Mouse (Mus musculus) G1E (cell line): ENCODE measurements around the gene Ly6f. TPM values are rescaled to one million over a fixed set of nuclear protein-coding genes. Genes with fewer than 3 reads are reported as not detected.

ENCODE experiments used
- ATAC-seq: 2 replicates; pipeline ENCODE4 v1.8.0; 2016; ENCODE audit warnings: mild to moderate bottlenecking; ENCODE audit not compliant: insufficient number of reproducible peaks, poor library complexity, low FRiP score, severe bottlenecking; ENCODE audit errors: extremely low read depth
- DNase-seq: peaks from one replicate; pipeline ENCODE4 v3.0.0; 2012; ENCODE audit warnings: low spot score
- H3K27me3 ChIP-seq: 2 replicates; pipeline ENCODE4 v1.6.1; 2012; ENCODE audit warnings: mild to moderate bottlenecking, low read length, inconsistent platforms; ENCODE audit not compliant: insufficient read depth
- H3K36me3 ChIP-seq: replicated peaks from 2 replicates; pipeline ENCODE3; 2012; ENCODE audit warnings: mild to moderate bottlenecking, inconsistent platforms
- H3K4me1 ChIP-seq: 2 replicates; pipeline ENCODE4 v1.6.1; 2012; ENCODE audit warnings: low read depth, low read length, inconsistent platforms, mixed read lengths; ENCODE audit not compliant: insufficient read depth
- H3K4me3 ChIP-seq: 2 replicates; pipeline ENCODE4 v1.5.1; 2012; ENCODE audit warnings: low read depth, mild to moderate bottlenecking, inconsistent platforms, low read length, moderate library complexity, mixed read lengths
- H3K9me3 ChIP-seq: replicated peaks from 2 replicates; pipeline ENCODE4 v1.6.1; 2012; ENCODE audit warnings: inconsistent platforms
- CTCF ChIP-seq: IDR thresholded peaks from 2 replicates; pipeline ENCODE4 v1.5.1; 2012; ENCODE audit warnings: low read depth, low read length, inconsistent platforms, mixed read lengths
- GATA1 ChIP-seq: IDR thresholded peaks from 2 replicates; pipeline ENCODE4 v1.6.1; 2012; ENCODE audit warnings: borderline replicate concordance, low read length, inconsistent platforms, mixed read lengths
- GATA2 ChIP-seq: IDR thresholded peaks from 2 replicates; pipeline ENCODE4 v1.6.1; 2012; ENCODE audit warnings: low read depth, low read length, inconsistent platforms, borderline replicate concordance
- POLR2AphosphoS5 ChIP-seq: IDR thresholded peaks from 2 replicates; pipeline ENCODE4 v1.6.1; 2012; ENCODE audit warnings: low read depth, low read length, inconsistent platforms; ENCODE audit not compliant: insufficient replicate concordance
- TAL1 ChIP-seq: conservative IDR thresholded peaks from 2 replicates; pipeline ENCODE4 v1.6.1; 2012; ENCODE audit warnings: low read depth, low read length, inconsistent platforms, mixed read lengths
- polyA plus RNA-seq: library from polyadenylated mRNA; stranded (reverse); fragments of >175 nt; gene quantifications from 2 replicates; pipeline ENCODE4 v1.2.3, GENCODE M21; 2012
- total RNA-seq, 2 experiments: library from RNA; stranded (forward) in 1 of 2; stranded (reverse) in 1 of 2; fragments of 200-1000 nt in 1 of 2; fragments of >200 nt in 1 of 2; fragmentation: Nextera tagmentation in 1 of 2; gene quantifications; 2 replicates each; pipeline ENCODE4 v1.2.3; 2014 to 2017

Ly6f gene
- total and polyA plus RNA-seq, 3 experiments, result not detected

DNA sequence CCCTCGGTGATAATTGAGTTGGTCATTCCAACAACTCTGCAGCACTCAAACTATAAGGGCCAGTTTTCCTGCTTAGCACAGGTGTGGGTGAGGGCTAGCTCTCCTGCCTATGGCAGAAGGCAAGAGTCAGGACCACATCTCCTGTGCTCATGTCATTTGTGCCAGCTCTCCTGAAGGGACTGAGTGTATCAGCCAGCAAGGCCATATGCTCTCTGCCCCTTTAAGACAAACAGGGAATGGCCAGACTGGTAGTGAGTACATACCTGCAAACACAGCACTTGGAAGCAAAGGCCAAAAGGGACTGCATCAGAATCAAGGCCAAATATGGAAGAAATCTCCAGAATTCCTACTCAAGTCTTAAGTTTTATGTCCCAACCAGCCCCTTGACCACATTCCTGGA, 41.7 kb downstream of the Ly6f start:
- Histone ChIP-seq H3K4me1 (no peaks in the 10 kb centered on the region), H3K27me3 (no peaks in the 10 kb centered on the region), H3K36me3 (no peaks in the 10 kb centered on the region), H3K4me3 (no peak overlapping the region), H3K9me3 (peaks cover 52% of the 10 kb centered on the region)
- no peak for ATAC-seq
- DNase-seq, result no peak
- no peak for TF ChIP-seq TAL1
- TF ChIP-seq GATA1, result no peak
- TF ChIP-seq CTCF, result no peak
- no peak for TF ChIP-seq POLR2AphosphoS5
- no peak for TF ChIP-seq GATA2

DNA sequence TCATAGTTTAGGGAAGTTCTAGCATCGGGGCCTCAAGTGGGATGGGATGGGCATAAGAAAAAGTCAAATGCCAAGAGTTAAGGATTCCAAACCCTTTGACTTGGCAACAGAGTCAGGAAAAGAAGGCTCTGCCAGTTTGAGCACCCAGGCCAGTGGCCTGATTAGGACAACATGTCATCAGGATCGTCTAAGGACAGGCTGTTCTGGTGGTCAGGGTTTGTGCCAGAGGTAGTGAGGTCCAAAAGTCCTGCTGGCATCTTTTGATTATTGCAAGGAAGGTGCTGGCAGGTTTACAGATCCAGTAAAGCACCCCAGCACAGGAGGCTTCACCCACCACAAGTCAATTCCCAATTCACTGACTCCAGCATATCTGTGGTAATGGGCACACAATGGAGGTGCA, 46.2 kb downstream of the Ly6f start:
- H3K4me1 ChIP-seq, result no peaks in the 10 kb centered on the region
- no peak overlapping the region for H3K4me3 ChIP-seq
- ATAC-seq, result no peak
- no peak for TF ChIP-seq GATA2
- H3K27me3 ChIP-seq, result no peaks in the 10 kb centered on the region
- peaks cover 45% of the 10 kb centered on the region for H3K9me3 ChIP-seq
- H3K36me3 ChIP-seq, result no peaks in the 10 kb centered on the region
- no peak for DNase-seq

- DNase-seq, result no peak
- peaks cover 27% of the 10 kb centered on the region for H3K9me3 ChIP-seq
- H3K27me3 ChIP-seq, result no peaks in the 10 kb centered on the region
- no peak overlapping the region for H3K4me3 ChIP-seq
- ATAC-seq, result no peak
- no peaks in the 10 kb centered on the region for H3K4me1 ChIP-seq
- no peaks in the 10 kb centered on the region for H3K36me3 ChIP-seq
- TF ChIP-seq GATA2 (no peak), TAL1 (no peak), CTCF (no peak), POLR2AphosphoS5 (no peak)
Observed at GRCm38 (mm10) chr15:75317255-75317654, 49.0 kb downstream of the Ly6f start.

GRCm38 (mm10) chr15:75318584-75318983, 50.4 kb downstream of the Ly6f start:
- Histone ChIP-seq H3K4me1 (no peaks in the 10 kb centered on the region), H3K4me3 (no peak overlapping the region), H3K36me3 (no peaks in the 10 kb centered on the region), H3K9me3 (peaks cover 25% of the 10 kb centered on the region), H3K27me3 (no peaks in the 10 kb centered on the region)
- no peak for DNase-seq
- ATAC-seq, result no peak
- TF ChIP-seq CTCF (no peak), POLR2AphosphoS5 (no peak), GATA1 (no peak), TAL1 (no peak), GATA2 (no peak)

GRCm38 (mm10) chr15:75320104-75320503, 51.9 kb downstream of the Ly6f start:
- DNase-seq (no peak), ATAC-seq (no peak)
- no peaks in the 10 kb centered on the region for H3K36me3 ChIP-seq
- TF ChIP-seq CTCF (no peak), GATA2 (no peak), POLR2AphosphoS5 (no peak), TAL1 (no peak), GATA1 (no peak)
- no peaks in the 10 kb centered on the region for H3K27me3 ChIP-seq
- peaks cover 20% of the 10 kb centered on the region for H3K9me3 ChIP-seq
- no peaks in the 10 kb centered on the region for H3K4me1 ChIP-seq
- H3K4me3 ChIP-seq, result no peak overlapping the region

Other genes starting within 250 kb of the Ly6f start
- gene Ly6c1, start 219.6 kb upstream of the Ly6f start, total RNA-seq (2014; fragmentation: Nextera tagmentation), result not detected in 2 replicates
- gene Ly6c1, start 219.6 kb upstream of the Ly6f start, total RNA-seq (2017), result not detected in 2 replicates
- gene Ly6c1, start 219.6 kb upstream of the Ly6f start, polyA plus RNA-seq, result not detected in 2 replicates
- gene Ly6c2, start 156.5 kb upstream of the Ly6f start, total RNA-seq (2014; fragmentation: Nextera tagmentation), result not detected in 2 replicates
- gene Ly6c2, start 156.5 kb upstream of the Ly6f start, total RNA-seq (2017), result 0.06 and 0.11 TPM in 2 replicates
- gene Ly6c2, start 156.5 kb upstream of the Ly6f start, polyA plus RNA-seq, result not detected in 2 replicates
- not detected in 2 replicates for gene Ly6g, start 113.2 kb upstream of the Ly6f start, total RNA-seq (2014; fragmentation: Nextera tagmentation)
- not detected in 2 replicates for gene Ly6g, start 113.2 kb upstream of the Ly6f start, total RNA-seq (2017)
- gene Ly6g, start 113.2 kb upstream of the Ly6f start, polyA plus RNA-seq, result not detected in 2 replicates
- gene BC025446, start 52.0 kb upstream of the Ly6f start, total RNA-seq (2014; fragmentation: Nextera tagmentation), result not detected in 2 replicates
- gene BC025446, start 52.0 kb upstream of the Ly6f start, total RNA-seq (2017), result 0.12 TPM in 1 of 2 replicates, not detected in the other
- gene BC025446, start 52.0 kb upstream of the Ly6f start, polyA plus RNA-seq, result not detected in 2 replicates